Mouse (Mus musculus) lung, embryonic 16.5 days (tissue): ENCODE data around the gene Mccc2. TPM values are rescaled to one million over a fixed set of nuclear protein-coding genes. Genes with fewer than 3 reads are reported as not detected.

Experiments
- ATAC-seq: fragments of 200-750 bp; cut with Nextera tagmentation; 2 replicates; pipeline ENCODE4 v1.8.0; 2017; ENCODE audit warnings: low read depth, mild to moderate bottlenecking, moderate library complexity
- H3K27ac ChIP-seq: fragments of 300-500 bp; sonication (generic); 2 replicates; pipeline ENCODE4 v1.5.1; 2014; ENCODE audit warnings: mild to moderate bottlenecking, control low read depth, low read length
- H3K27me3 ChIP-seq: fragments of 300-500 bp; sonication (generic); 2 replicates; pipeline ENCODE4 v1.6.1; 2014; ENCODE audit warnings: low read depth, low read length, mixed read lengths; ENCODE audit not compliant: control insufficient read depth, insufficient read depth
- H3K36me3 ChIP-seq: fragments of 300-500 bp; sonication (generic); 2 replicates; pipeline ENCODE4 v1.6.1; 2014; ENCODE audit warnings: low read length; ENCODE audit not compliant: control insufficient read depth, insufficient read depth
- H3K4me1 ChIP-seq: fragments of 300-500 bp; sonication (generic); replicated peaks from 2 replicates; pipeline ENCODE4 v1.6.1; 2014; ENCODE audit warnings: low read length, mixed read lengths; ENCODE audit not compliant: control insufficient read depth, insufficient read depth
- H3K4me2 ChIP-seq: fragments of 300-500 bp; sonication (generic); 2 replicates; pipeline ENCODE4 v1.6.1; 2014; ENCODE audit warnings: low read depth, low read length, control low read depth
- H3K4me3 ChIP-seq: fragments of 300-500 bp; sonication (generic); 2 replicates; pipeline ENCODE4 v1.5.1; 2014; ENCODE audit warnings: mild to moderate bottlenecking, low read length, control low read depth
- H3K9ac ChIP-seq: fragments of 300-500 bp; sonication (generic); 2 replicates; pipeline ENCODE4 v1.6.1; 2014; ENCODE audit warnings: low read length, control low read depth
- H3K9me3 ChIP-seq: fragments of 300-500 bp; sonication (generic); 2 replicates; pipeline ENCODE4 v1.6.1; 2016; ENCODE audit warnings: low read length; ENCODE audit not compliant: control insufficient read depth
- whole genome bisulfite sequencing: fragments of 180-500 bp; shearing (Covaris S2); extraction: QIAGEN DNeasy Blood & Tissue Kit; methylation state at CpG from one replicate; pipeline ENCODE4 v1.1.7; 2014; 5-methylcytosine and 5-hydroxymethylcytosine counted together
- polyA plus RNA-seq: library from polyadenylated mRNA; unstranded; fragments of >200 nt; fragmentation: Nextera tagmentation; extraction: Ambion mirVana; gene quantifications from 2 replicates; pipeline ENCODE4 v1.2.1, GENCODE M21; 2015

Gene Mccc2
- polyA plus RNA-seq, 1 experiment from 2014 or later: 44.3 TPM

- H3K36me3 ChIP-seq: peaks cover 9% of the 10 kb centered on the region
Measured at GRCm38 (mm10) chr13:99954902-99955590, 60.4 kb downstream of the Mccc2 start.

GRCm38 (mm10) chr13:99947417-99947816, 68.0 kb downstream of the Mccc2 start:
- no peak overlapping the region for H3K4me3 ChIP-seq
- no peak overlapping the region for H3K27ac ChIP-seq
- no peaks in the 10 kb centered on the region for H3K4me1 ChIP-seq
- ATAC-seq: no peak
- H3K27me3 ChIP-seq: no peaks in the 10 kb centered on the region
- H3K9me3 ChIP-seq: no peaks in the 10 kb centered on the region
- 71% methylated on average over 4 of the region's 4 CpGs for WGBS
- H3K9ac ChIP-seq: no peak overlapping the region
- H3K36me3 ChIP-seq: 0 out of 2 replicates have a peak, but pooled peaks cover 2% of the 10 kb centered on the region
- H3K4me2 ChIP-seq: no peak overlapping the region

More at GRCm38 (mm10) chr13:99954902-99955590, 60.4 kb downstream of the Mccc2 start:
- Histone ChIP-seq H3K4me2 (no peak overlapping the region), H3K4me3 (no peak overlapping the region), H3K4me1 (no peaks in the 10 kb centered on the region), H3K9ac (no peak overlapping the region), H3K9me3 (0 out of 2 replicates have a peak, but pooled peaks cover 2% of the 10 kb centered on the region), H3K27ac (no peak overlapping the region), H3K27me3 (no peaks in the 10 kb centered on the region)
- WGBS: 90% methylated on average over 5 of the region's 5 CpGs
- no peak for ATAC-seq

GRCm38 (mm10) chr13:99943525-99943924, 71.9 kb downstream of the Mccc2 start:
- WGBS: 85% methylated on average over 2 of the region's 2 CpGs
- Histone ChIP-seq H3K36me3 (0 out of 2 replicates have a peak, but pooled peaks cover 2% of the 10 kb centered on the region), H3K27ac (no peak overlapping the region), H3K4me2 (no peak overlapping the region), H3K4me3 (no peak overlapping the region), H3K27me3 (no peaks in the 10 kb centered on the region), H3K4me1 (no peaks in the 10 kb centered on the region), H3K9me3 (no peaks in the 10 kb centered on the region), H3K9ac (no peak overlapping the region)
- no peak for ATAC-seq

- ATAC-seq: no peak
- 11% methylated on average over 2 of the region's 2 CpGs for WGBS
Measured at GRCm38 (mm10) chr13:99940601-99941000, 74.8 kb downstream of the Mccc2 start.

GRCm38 (mm10) chr13:99939320-99939671, 76.1 kb downstream of the Mccc2 start:
- H3K27me3 ChIP-seq: no peaks in the 10 kb centered on the region
- no peak for ATAC-seq
- no peaks in the 10 kb centered on the region for H3K9me3 ChIP-seq
- no peak overlapping the region for H3K27ac ChIP-seq
- no peak overlapping the region for H3K9ac ChIP-seq
- 71% methylated on average over 8 of the region's 8 CpGs for WGBS
- H3K36me3 ChIP-seq: no peaks in the 10 kb centered on the region
- H3K4me1 ChIP-seq: no peaks in the 10 kb centered on the region
- no peak overlapping the region for H3K4me3 ChIP-seq
- H3K4me2 ChIP-seq: no peak overlapping the region

More at GRCm38 (mm10) chr13:99940601-99941000, 74.8 kb downstream of the Mccc2 start:
- Histone ChIP-seq H3K27me3 (no peaks in the 10 kb centered on the region), H3K4me1 (no peaks in the 10 kb centered on the region), H3K9me3 (no peaks in the 10 kb centered on the region), H3K36me3 (no peaks in the 10 kb centered on the region), H3K9ac (no peak overlapping the region), H3K4me3 (no peak overlapping the region), H3K27ac (no peak overlapping the region), H3K4me2 (no peak overlapping the region)

- H3K9me3 ChIP-seq: no peaks in the 10 kb centered on the region
- 66% methylated on average over 10 of the region's 10 CpGs for WGBS
- no peaks in the 10 kb centered on the region for H3K4me1 ChIP-seq
- H3K36me3 ChIP-seq: no peaks in the 10 kb centered on the region
- no peak overlapping the region for H3K4me2 ChIP-seq
- H3K27ac ChIP-seq: no peak overlapping the region
- no peak for ATAC-seq
- no peak overlapping the region for H3K9ac ChIP-seq
- H3K27me3 ChIP-seq: no peaks in the 10 kb centered on the region
- no peak overlapping the region for H3K4me3 ChIP-seq
Measured at GRCm38 (mm10) chr13:99938606-99939319, 76.7 kb downstream of the Mccc2 start.

- Histone ChIP-seq H3K9ac (no peak overlapping the region), H3K27ac (no peak overlapping the region), H3K9me3 (no peaks in the 10 kb centered on the region), H3K4me1 (no peaks in the 10 kb centered on the region), H3K4me3 (no peak overlapping the region), H3K4me2 (no peak overlapping the region), H3K36me3 (no peaks in the 10 kb centered on the region), H3K27me3 (no peaks in the 10 kb centered on the region)
- no peak for ATAC-seq
- 51% methylated on average over 3 of the region's 3 CpGs for WGBS
Measured at GRCm38 (mm10) chr13:99937741-99938140, 77.7 kb downstream of the Mccc2 start.

GRCm38 (mm10) chr13:99932406-99932805, 83.0 kb downstream of the Mccc2 start:
- H3K4me2 ChIP-seq: no peak overlapping the region
- no peaks in the 10 kb centered on the region for H3K27me3 ChIP-seq
- H3K9me3 ChIP-seq: no peaks in the 10 kb centered on the region
- no peak for ATAC-seq
- H3K4me3 ChIP-seq: no peak overlapping the region
- H3K36me3 ChIP-seq: no peaks in the 10 kb centered on the region
- H3K27ac ChIP-seq: no peak overlapping the region
- no peak overlapping the region for H3K9ac ChIP-seq
- no peaks in the 10 kb centered on the region for H3K4me1 ChIP-seq
- WGBS: 64% methylated on average over 1 of the region's 1 CpGs

- Histone ChIP-seq H3K36me3 (no peaks in the 10 kb centered on the region), H3K9ac (no peak overlapping the region), H3K4me1 (no peaks in the 10 kb centered on the region), H3K4me2 (no peak overlapping the region), H3K27me3 (no peaks in the 10 kb centered on the region), H3K4me3 (no peak overlapping the region), H3K27ac (no peak overlapping the region), H3K9me3 (no peaks in the 10 kb centered on the region)
- WGBS: 84% methylated on average over 6 of the region's 6 CpGs
- no peak for ATAC-seq
Measured at GRCm38 (mm10) chr13:99931502-99931901, 83.9 kb downstream of the Mccc2 start.
